32 mouse cellular contexts compared by ENCODE assay signal in genomic region chr12:84691347-84691746, GRCm38 (mm10). TPM values are rescaled to one million over a fixed set of nuclear protein-coding genes. Genes with fewer than 3 reads are reported as not detected.
A peak's percentile ranks its signal among the peaks of the same experiment; 100 is the strongest.
DNase-seq lines count a peak whose midpoint lies in the region; ATAC-seq and TF ChIP-seq lines count a peak whose summit lies in the region.
"Had no signal": no experiment of that assay in that cellular context is flagged by ENCODE, and none has a peak within 500 bp of the region (broad histone marks: within the 10 kb centered on the region; RNA-seq: fewer than 3 reads in every experiment).

No protein-coding gene starts in this region.

- DNase-seq in liver, postnatal 0 days, result no peak
- peak; percentile 44 for DNase-seq in thymus, postnatal 0 days (ENCODE audit: low spot score)
- no peak for DNase-seq in thymus, postnatal 10 days (ENCODE audit: low spot score in 2 of 2)
- DNase-seq in cerebellum, adult 2 months, result no peak
- no peak for DNase-seq in adrenal gland, postnatal 36 days
- DNase-seq: adrenal gland, adult 2 months; adrenal gland, postnatal 14 days; B cell, adult 2 months; cerebellum, adult 11-12 months; cerebellum, adult 9-10 months; cerebellum, postnatal 14 days; gastrocnemius, adult 2 months; gastrocnemius, postnatal 14 days; heart, adult 11 months had no signal

- peaks cover 7% of the 10 kb centered on the region; the same call in 1 of the 2 replicates for H3K27me3 ChIP-seq in liver, postnatal 0 days (ENCODE audit: insufficient read depth, low read length)
- peaks cover 38% of the 10 kb centered on the region for H3K27me3 ChIP-seq in liver, embryonic 12.5 days (replicated peaks)
- peaks cover 63% of the 10 kb centered on the region for H3K27me3 ChIP-seq in myocyte (ENCODE audit: control insufficient read depth, insufficient read depth, insufficient read length)
- H3K27me3 ChIP-seq in cerebellum, adult 2 months (ENCODE audit: control insufficient read depth, insufficient read depth, low read length), result no peaks in the 10 kb centered on the region
- H3K27me3 ChIP-seq: hindbrain, embryonic 15.5 days had no signal

- H3K36me3 ChIP-seq in liver, postnatal 0 days (replicated peaks; ENCODE audit: insufficient read depth, low read length), result no peaks in the 10 kb centered on the region
- H3K36me3 ChIP-seq in liver, embryonic 12.5 days, result no peaks in the 10 kb centered on the region
- no peaks in the 10 kb centered on the region for H3K36me3 ChIP-seq in myocyte (ENCODE audit: control insufficient read depth, insufficient read depth)
- H3K36me3 ChIP-seq: forebrain, embryonic 10.5 days; hindbrain, embryonic 12.5 days; hindbrain, embryonic 15.5 days had no signal

- H3ac ChIP-seq in myocyte (ENCODE audit: control insufficient read depth, insufficient read length), result no peak overlapping the region

- H3K4me3 ChIP-seq in liver, postnatal 0 days (ENCODE audit: low read depth, low read length), result no peak overlapping the region
- H3K4me3 ChIP-seq in liver, embryonic 12.5 days, result no peak overlapping the region
- H3K4me3 ChIP-seq in myocyte, result no peak overlapping the region
- no peak overlapping the region for H3K4me3 ChIP-seq in cerebellum, adult 2 months (replicated peaks; ENCODE audit: insufficient read depth, low read depth, low read length)
- H3K4me3 ChIP-seq: forebrain, embryonic 10.5 days; forebrain, embryonic 13.5 days; gastrocnemius, adult 2 months; hindbrain, embryonic 12.5 days; hindbrain, embryonic 15.5 days had no signal

- H3K9me3 ChIP-seq in liver, postnatal 0 days (ENCODE audit: low read length), result no peaks in the 10 kb centered on the region
- H3K9me3 ChIP-seq in liver, embryonic 12.5 days (replicated peaks), result no peaks in the 10 kb centered on the region
- H3K9me3 ChIP-seq: forebrain, embryonic 10.5 days; forebrain, embryonic 13.5 days; hindbrain, embryonic 12.5 days; hindbrain, embryonic 15.5 days had no signal

- no peaks in the 10 kb centered on the region for H3K4me1 ChIP-seq in liver, postnatal 0 days (ENCODE audit: insufficient read depth)
- H3K4me1 ChIP-seq in liver, embryonic 12.5 days, result no peaks in the 10 kb centered on the region
- H3K4me1 ChIP-seq in cerebellum, adult 2 months (ENCODE audit: control insufficient read depth, insufficient read depth, low read length), result peaks cover 19% of the 10 kb centered on the region
- H3K4me1 ChIP-seq: forebrain, embryonic 13.5 days had no signal

- H3K27ac ChIP-seq in liver, postnatal 0 days (ENCODE audit: low read depth), result peak overlapping the region; percentile 29; the same call in 1 of the 2 replicates
- no peak overlapping the region for H3K27ac ChIP-seq in liver, embryonic 12.5 days
- H3K27ac ChIP-seq in cerebellum, adult 2 months (ENCODE audit: insufficient read depth, low read length), result no peak overlapping the region
- H3K27ac ChIP-seq: forebrain, embryonic 10.5 days; forebrain, embryonic 13.5 days; gastrocnemius, adult 2 months; hindbrain, embryonic 12.5 days; hindbrain, embryonic 15.5 days had no signal

- no peak overlapping the region for H3K9ac ChIP-seq in liver, postnatal 0 days (replicated peaks)
- no peak overlapping the region for H3K9ac ChIP-seq in liver, embryonic 12.5 days
- H3K9ac ChIP-seq: forebrain, embryonic 13.5 days; hindbrain, embryonic 12.5 days; hindbrain, embryonic 15.5 days had no signal

- peak; percentile 28; the same call in 1 of the 2 replicates for TF ChIP-seq EP300 in liver, postnatal 0 days (IDR thresholded peaks at IDR 0.05; ENCODE audit: low read depth)

- no peak overlapping the region for H3K4me2 ChIP-seq in liver, postnatal 0 days (ENCODE audit: low read depth, low read length)
- H3K4me2 ChIP-seq in liver, embryonic 12.5 days, result no peak overlapping the region
- no peak overlapping the region for H3K4me2 ChIP-seq in myocyte (ENCODE audit: low read depth)
- H3K4me2 ChIP-seq: forebrain, embryonic 13.5 days; heart, embryonic 11.5 days; hindbrain, embryonic 12.5 days; hindbrain, embryonic 15.5 days had no signal

- no peaks in the 10 kb centered on the region for H3K79me2 ChIP-seq in myocyte (ENCODE audit: control insufficient read depth, insufficient read depth)

- no peak for TF ChIP-seq POLR2A in myocyte (IDR thresholded peaks at IDR 0.05; ENCODE audit: insufficient read length, low read depth)
- no peak for TF ChIP-seq POLR2A in cerebellum, adult 2 months (IDR thresholded peaks at IDR 0.05; ENCODE audit: borderline replicate concordance, insufficient read depth, low read length)

- ATAC-seq in liver, postnatal 0 days, result peak; percentile 56; the same call in 1 of the 2 replicates
- no peak for ATAC-seq in liver, embryonic 12.5 days
- ATAC-seq: forebrain, embryonic 13.5 days; forebrain, embryonic 16.5 days had no signal

- TF ChIP-seq CTCF in liver, postnatal 0 days (IDR thresholded peaks at IDR 0.05; ENCODE audit: low read depth), result no peak
- no peak for TF ChIP-seq CTCF in cerebellum, adult 2 months (IDR thresholded peaks at IDR 0.05; ENCODE audit: borderline replicate concordance, insufficient read depth, low read depth, low read length)

TF ChIP-seq in myocyte, 11 proteins besides CTCF, POLR2A, EP300 and RAD21:
- no peak for TF ChIP-seq MAX (IDR thresholded peaks at IDR 0.05; ENCODE audit: low read depth)
- no peak for TF ChIP-seq TCF3 (IDR thresholded peaks at IDR 0.05; ENCODE audit: insufficient read length, low read depth)
- peak in 2 of 3 experiments; percentile 17 to 42 for TF ChIP-seq MYOD1 (IDR thresholded peaks at IDR 0.05; ENCODE audit: control insufficient read depth in 1 of 3, insufficient read length in 2 of 3, low read depth in 2 of 3)

RNA-seq across cellular contexts. Expression of gene Syndig1l, which starts 7.3 kb away (rescaled TPM):
- 0.04 TPM in 1 of 2 replicates, not detected in the other for polyA plus RNA-seq in liver, postnatal 0 days (2015; fragmentation: Nextera tagmentation; extraction: Ambion mirVana)
- not detected in 2 replicates for polyA plus RNA-seq in liver, embryonic 12.5 days (2016; fragmentation: Nextera tagmentation; extraction: Ambion mirVana)
- polyA plus RNA-seq in thymus, postnatal 0 days (2015; fragmentation: Nextera tagmentation; extraction: Ambion mirVana), result 0.09 TPM in 2 replicates
- polyA plus RNA-seq in myocyte (2012; fragmentation: generic; extraction: Trizol), result not detected
- polyA plus RNA-seq in cerebellum, adult 2 months (2012; rRNA removed), result 24.9 and 28.0 TPM in 2 replicates
- total RNA-seq in adrenal gland, postnatal 36 days (2021), result not detected
- total RNA-seq: adrenal gland, adult 2 months; adrenal gland, postnatal 14 days; gastrocnemius, adult 2 months; gastrocnemius, postnatal 14 days; gastrocnemius, postnatal 4 days; heart, adult 8-10 months; heart, postnatal 25 days; hematopoietic stem cell, adult 5-6 weeks; MEL had no signal
- polyA plus RNA-seq: adrenal gland, adult 2 months; embryonic facial prominence, embryonic 11.5 days; heart, embryonic 11.5 days; heart, embryonic 14.5 days; heart, postnatal 0 days had no signal

RNA-seq across cellular contexts. Expression of gene Vrtn, which starts 50.5 kb away (rescaled TPM):
- polyA plus RNA-seq in liver, postnatal 0 days (2015; fragmentation: Nextera tagmentation; extraction: Ambion mirVana), result not detected in 2 replicates
- polyA plus RNA-seq in liver, embryonic 12.5 days (2016; fragmentation: Nextera tagmentation; extraction: Ambion mirVana), result not detected in 2 replicates
- polyA plus RNA-seq in thymus, postnatal 0 days (2015; fragmentation: Nextera tagmentation; extraction: Ambion mirVana), result 0.15 and 0.17 TPM in 2 replicates
- not detected for polyA plus RNA-seq in myocyte (2012; fragmentation: generic; extraction: Trizol)
- polyA plus RNA-seq in cerebellum, adult 2 months (2012; rRNA removed), result not detected in 2 replicates
- total RNA-seq in adrenal gland, postnatal 36 days (2021), result not detected
- total RNA-seq: adrenal gland, adult 2 months; adrenal gland, postnatal 14 days; gastrocnemius, adult 2 months; gastrocnemius, postnatal 14 days; gastrocnemius, postnatal 4 days; heart, adult 8-10 months; heart, postnatal 25 days; MEL had no signal
- polyA plus RNA-seq: adrenal gland, adult 2 months; brain, embryonic 14.5 days; embryonic facial prominence, embryonic 11.5 days; embryonic facial prominence, embryonic 14.5 days; forebrain, embryonic 10.5 days; forebrain, embryonic 13.5 days; heart, embryonic 11.5 days; heart, embryonic 14.5 days; heart, postnatal 0 days; hindbrain, embryonic 12.5 days had no signal

Comparison
In these comparisons a context has a peak if more than half of its experiments do, and no peak if none do; other contexts are left out.
1. RNA of gene Syndig1l, which starts 7.3 kb away (polyA plus RNA-seq): 24.9 to 28.0 TPM in cerebellum, adult 2 months; 0.09 TPM in thymus, postnatal 0 days, not detected in liver, embryonic 12.5 days, 0.04 TPM in liver, postnatal 0 days and not detected in myocyte (single experiment); every median in the first group is over 10 times any median in the second.